Mouse (Mus musculus) kidney, postnatal 10 days (tissue): ENCODE results near the gene Cadm2.

ENCODE experiments used
- DNase-seq: peaks from one replicate; pipeline ENCODE4 v3.0.0; 2021; ENCODE audit warnings: mixed read lengths

Cadm2 gene

DNA sequence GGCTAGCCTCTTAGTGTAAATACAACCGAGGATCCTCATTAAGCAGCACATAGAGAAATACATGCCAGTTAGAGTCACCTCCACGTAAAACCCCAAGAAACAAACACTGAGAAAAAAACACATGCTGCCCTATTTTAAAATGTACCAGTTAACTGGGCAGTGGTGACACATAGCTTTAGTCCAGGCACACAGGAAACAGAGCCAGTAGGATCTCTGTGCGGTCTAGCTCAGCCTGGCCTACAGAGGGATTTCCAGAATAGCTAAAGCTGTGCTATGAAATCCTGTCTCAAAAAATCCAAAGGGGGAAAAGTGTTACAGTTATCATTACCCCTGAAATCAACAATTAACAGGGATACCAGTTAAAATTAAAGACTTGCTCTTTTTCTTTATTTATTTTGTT lies 498.9 kb downstream of the Cadm2 start:
- no peak for DNase-seq

- DNase-seq: no peak
Measured at GRCm38 (mm10) chr16:67106478-67107061, 514.1 kb downstream of the Cadm2 start.

GRCm38 (mm10) chr16:67096706-67097105 lies 524.0 kb downstream of the Cadm2 start:
- no peak for DNase-seq

GRCm38 (mm10) chr16:67095916-67096315 lies 524.8 kb downstream of the Cadm2 start:
- DNase-seq: no peak

GRCm38 (mm10) chr16:67089747-67090146 lies 531.0 kb downstream of the Cadm2 start:
- peak; percentile 15 for DNase-seq

DNA sequence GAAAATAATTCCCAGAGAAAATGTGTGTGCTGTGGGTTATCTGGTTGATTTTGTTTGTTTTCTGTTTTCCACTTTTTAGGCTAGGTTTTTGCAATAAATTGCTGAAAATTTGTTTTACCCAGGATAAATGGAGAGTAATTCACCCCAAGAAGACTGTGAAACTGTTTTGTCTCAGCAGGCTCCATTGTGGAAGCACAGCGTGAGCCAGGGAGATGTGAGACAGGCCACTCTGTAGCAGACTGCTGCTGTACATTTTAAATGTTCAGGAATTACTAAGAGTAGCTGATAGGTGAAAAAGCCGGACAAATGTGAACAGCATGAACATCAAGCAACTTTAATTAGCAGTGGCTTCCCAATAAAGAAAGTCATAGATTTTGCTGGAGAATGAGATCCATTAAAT lies 541.4 kb downstream of the Cadm2 start:
- DNase-seq: no peak

DNA sequence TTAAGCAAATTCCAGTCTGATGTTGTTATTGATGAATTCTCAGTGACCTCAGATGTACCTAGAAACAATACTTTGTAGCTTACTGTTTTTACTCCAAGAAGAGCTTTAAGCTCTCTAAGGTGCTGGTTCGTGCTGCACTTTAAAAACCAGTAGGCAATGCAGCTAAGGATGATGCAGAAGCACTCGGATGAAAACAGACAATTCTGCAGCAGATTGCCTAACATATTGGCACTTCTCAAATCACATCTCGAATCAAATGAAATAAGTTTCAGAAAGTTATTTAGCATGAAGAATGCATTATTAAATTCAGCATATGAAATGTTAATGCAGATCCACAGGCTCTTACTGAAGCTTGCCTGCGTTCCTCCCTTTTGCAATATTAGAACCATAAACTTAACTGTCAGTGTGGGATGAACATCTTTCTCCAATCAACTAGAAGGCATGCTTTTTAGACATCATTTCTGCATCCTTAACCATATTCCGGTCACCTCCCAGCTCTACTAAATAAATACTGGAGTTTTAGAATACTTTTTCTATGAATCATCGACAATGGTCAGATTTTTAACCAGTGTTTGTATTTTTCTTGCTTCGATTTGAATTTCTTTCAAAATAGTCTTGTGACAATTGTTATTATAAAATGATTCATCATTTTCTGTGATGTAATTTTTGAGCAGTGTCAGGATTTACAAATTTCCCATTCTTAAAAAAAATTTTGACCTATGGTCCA lies 544.4 kb downstream of the Cadm2 start:
- DNase-seq: no peak

DNA sequence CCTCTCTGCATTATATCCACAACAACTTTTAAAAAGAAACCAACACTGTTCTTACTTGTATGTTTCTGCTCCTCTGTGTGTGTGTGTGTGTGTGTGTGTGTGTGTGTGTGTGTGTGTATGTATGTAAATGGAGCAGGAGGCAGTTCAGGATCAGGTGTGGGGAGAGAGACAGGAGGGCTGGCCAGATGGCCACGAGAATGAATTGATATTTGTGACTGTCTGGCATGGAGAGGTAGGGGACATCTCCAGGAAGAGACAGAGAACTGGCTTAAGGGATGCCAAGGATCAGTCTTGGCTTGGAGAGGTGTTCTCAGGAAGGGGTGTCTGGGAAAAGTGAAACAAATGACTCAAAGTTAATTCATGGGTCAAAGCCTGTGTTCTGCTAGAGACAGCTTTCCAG lies 552.2 kb downstream of the Cadm2 start:
- DNase-seq: no peak

GRCm38 (mm10) chr16:67030918-67031317 lies 589.8 kb downstream of the Cadm2 start:
- no peak for DNase-seq

DNA sequence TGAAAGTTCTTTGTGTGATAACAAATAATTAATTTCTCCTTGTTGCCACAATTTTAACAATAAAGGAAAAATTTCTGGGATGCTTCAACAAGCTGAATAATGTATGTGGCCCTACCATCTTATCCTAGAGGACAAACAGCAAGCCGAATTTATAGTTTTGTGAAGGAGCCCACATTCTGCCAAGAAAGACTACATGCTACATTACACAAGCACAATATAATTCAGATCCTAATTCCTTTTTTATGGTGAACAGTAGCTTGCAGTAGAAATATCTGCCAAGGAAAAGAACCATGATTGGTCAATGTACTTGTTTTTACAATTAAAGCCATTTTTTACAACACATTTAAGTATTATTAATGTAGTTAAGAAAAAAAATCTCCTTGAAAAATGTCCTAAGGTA lies 600.9 kb downstream of the Cadm2 start:
- DNase-seq: no peak

DNA sequence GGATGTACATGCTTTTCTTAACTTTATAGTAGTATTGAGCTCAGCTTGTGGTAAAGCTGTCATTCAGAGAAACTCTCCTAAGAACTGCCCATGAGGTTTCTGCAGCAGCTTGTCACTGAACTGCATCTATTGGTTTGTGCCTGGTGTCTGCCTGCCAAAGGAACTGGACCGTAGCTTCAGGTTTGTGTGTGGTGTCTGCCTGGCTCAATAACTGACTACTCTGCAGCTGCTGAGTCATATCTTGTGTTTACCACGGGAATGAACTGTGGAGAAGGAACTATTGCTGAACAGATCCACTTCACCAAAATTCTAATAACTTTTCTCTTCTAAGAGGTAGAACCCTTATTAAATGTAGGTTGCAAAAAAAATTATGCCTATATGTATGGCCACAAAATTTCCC lies 603.0 kb downstream of the Cadm2 start:
- no peak for DNase-seq

GRCm38 (mm10) chr16:67003161-67003560 lies 617.5 kb downstream of the Cadm2 start:
- no peak for DNase-seq

GRCm38 (mm10) chr16:67001707-67002106 lies 619.0 kb downstream of the Cadm2 start:
- DNase-seq: no peak

DNA sequence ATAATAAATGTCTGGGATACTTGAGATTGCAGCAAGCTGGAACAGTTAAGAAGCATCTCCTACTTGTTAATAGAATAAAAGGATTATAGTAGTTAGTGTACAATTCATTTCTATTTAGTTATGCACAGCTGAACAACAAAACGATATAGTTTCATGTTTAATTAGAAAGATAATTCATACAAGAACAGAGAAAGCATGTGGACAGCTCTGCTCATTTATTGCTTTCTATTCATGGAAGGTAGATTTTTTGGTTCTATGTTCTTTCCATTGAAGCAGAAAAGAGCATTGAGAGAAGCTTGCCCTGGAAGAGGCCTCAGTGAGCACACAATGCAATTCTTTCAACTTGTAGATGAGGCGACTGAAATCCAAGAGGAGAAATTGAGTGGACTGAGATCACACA lies 623.2 kb downstream of the Cadm2 start:
- DNase-seq: no peak

DNA sequence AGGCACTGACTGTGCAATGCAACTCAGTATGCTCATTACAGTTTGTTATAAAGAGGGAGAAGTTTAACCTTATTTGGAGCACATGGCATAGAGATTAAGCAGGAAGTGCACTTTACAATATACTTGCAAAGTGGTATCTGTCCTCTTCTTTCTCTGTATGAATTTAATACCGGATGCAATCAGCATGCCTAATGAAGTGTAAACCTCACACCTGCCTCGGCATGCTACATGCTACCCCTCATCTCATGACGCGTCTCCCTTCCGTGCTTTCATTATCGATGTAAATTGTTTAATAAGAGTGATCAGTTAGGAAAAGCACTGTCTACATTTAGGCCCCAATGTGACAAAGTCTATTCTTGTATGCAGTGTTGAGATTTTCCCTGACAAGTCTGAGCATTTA lies 633.0 kb downstream of the Cadm2 start:
- no peak for DNase-seq

DNA sequence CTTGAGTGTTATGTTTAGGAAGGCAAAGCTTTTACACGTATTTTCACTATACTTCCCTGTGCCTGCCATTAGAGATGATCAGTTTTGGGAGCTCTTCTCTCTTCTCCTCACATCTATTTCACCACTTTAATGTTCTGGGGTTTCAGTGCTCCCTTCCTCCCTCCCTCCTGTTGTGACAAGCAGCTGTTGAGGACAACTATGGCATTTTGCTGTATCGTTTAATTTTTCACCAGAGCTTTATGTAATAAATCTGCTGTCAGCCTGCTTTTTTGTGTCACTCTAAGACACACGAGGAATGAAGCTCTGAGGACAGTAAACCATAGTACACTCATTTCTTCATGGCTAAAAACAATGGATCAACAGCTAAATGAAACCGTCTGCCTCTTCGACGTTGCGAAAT lies 633.8 kb downstream of the Cadm2 start:
- no peak for DNase-seq

GRCm38 (mm10) chr16:66970912-66971311 lies 649.8 kb downstream of the Cadm2 start:
- no peak for DNase-seq

- DNase-seq: no peak
Measured at GRCm38 (mm10) chr16:66969520-66970144, 651.1 kb downstream of the Cadm2 start.

DNA sequence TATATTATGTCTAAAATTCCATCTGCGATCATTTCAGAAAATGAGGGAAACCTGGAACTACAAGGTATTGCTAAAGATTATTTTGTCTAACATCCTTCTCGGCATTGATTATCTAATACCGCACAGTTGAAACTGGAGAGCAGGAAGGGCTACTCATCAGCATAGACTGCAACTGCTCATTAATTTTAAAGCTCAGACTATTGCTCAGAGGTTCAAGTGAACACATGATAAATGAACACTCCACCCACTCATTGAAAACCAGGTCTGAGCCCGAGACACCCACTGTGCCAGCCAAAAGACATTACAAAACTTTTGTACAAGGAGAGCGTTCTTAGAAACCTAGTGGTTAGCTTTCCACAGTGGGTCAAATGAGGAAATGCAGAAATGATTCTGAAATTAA lies 652.4 kb downstream of the Cadm2 start:
- no peak for DNase-seq

DNA sequence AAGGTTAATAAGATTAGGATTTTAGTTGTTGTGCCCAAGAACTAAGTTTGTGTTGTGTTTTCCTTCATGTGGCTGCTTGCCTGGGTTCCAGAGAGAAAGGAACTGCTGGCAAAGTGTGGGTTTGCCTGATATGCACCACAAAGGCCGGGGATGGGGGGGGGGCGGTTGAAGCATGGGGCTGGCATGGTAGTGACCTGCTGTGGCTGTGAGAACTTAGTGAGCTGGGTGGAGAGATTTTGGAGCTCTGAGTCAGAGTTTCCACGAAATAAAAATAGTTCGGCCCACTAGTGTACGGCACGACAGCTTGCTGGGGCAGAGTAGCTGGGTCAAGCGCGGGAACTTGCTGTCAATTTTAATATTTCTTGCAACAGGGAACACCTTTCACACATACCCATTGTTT lies 653.0 kb downstream of the Cadm2 start:
- no peak for DNase-seq

GRCm38 (mm10) chr16:66959146-66959545 lies 661.6 kb downstream of the Cadm2 start:
- no peak for DNase-seq

GRCm38 (mm10) chr16:66955876-66956275 lies 664.8 kb downstream of the Cadm2 start:
- no peak for DNase-seq

DNA sequence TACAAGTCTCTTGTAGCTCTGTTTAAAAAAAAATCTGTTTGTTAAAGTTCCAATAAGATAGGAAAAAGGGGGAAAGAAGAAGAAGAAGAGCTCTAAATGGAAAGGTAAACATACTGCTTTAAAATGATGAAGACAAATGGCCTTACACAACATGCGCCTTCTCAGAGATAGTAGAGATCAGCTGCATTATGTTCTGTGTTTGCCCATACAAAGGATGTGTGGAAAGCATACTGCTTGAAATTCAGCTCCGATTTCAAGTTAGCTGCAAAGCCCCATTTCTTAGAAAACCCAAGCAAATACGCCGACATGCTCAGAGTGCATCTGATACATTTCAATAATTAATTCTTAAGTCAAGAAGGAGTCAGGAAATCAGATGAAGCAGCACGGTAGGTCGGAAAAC lies 684.4 kb downstream of the Cadm2 start:
- no peak for DNase-seq

DNA sequence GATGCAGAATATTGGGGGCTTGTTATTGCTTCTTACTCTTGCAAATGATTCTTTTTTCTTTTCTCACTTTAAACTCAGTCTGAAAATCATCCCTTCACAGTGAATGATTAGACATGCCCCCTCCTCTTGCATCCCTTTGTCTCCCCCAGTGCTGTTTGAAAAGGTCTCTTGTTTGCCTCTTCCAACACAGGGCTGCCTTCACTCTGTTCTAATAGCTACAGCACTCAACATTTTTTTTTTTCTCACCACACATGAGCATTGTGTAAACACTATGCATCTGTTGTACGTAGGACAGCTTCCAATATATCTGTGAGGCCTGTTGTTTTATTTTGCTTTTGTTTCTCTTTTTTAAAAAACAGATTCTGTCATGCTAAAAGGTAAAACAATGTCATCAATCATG lies 695.2 kb downstream of the Cadm2 start:
- no peak for DNase-seq

DNA sequence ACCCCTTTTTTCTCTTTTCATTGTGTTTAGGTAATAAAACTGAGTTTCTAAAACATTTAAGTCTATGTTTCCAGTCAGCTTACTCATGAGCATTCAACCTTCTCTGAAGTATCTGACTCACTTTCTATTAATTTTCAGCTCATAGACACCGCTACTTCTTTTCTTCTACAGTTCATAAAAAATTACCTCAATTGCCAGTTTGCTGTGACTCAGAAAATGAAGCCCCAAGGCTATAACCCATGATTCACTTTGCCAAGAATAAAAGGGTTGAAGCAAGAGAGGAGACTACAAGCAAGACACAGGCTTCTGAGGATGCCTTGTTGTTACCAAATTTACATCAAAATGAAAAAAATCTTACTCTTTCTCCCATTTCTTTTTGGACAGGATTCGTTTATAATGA lies 698.0 kb downstream of the Cadm2 start:
- no peak for DNase-seq
